Mouse (Mus musculus) forebrain, embryonic 14.5 days (tissue): Measurements from ENCODE around the gene Btla. TPM values are rescaled to one million over a fixed set of nuclear protein-coding genes. Genes with fewer than 3 reads are reported as not detected.

Experiments
- ATAC-seq: fragments of 200-750 bp; cut with Nextera tagmentation; 2 replicates; pipeline ENCODE4 v1.8.0; 2017; ENCODE audit warnings: mild to moderate bottlenecking, moderate library complexity
- DNase-seq: peaks from one replicate; pipeline ENCODE4 v3.0.0-alpha.2; 2015; ENCODE audit warnings: low spot score
- H3K27ac ChIP-seq: fragments of 300-500 bp; sonication (generic); 2 replicates; pipeline ENCODE4 v1.5.1; 2014; ENCODE audit warnings: low read depth, mild to moderate bottlenecking, control low read depth, low read length, moderate library complexity
- H3K27me3 ChIP-seq: fragments of 300-500 bp; sonication (generic); replicated peaks from 2 replicates; pipeline ENCODE4 v1.6.1; 2014; ENCODE audit warnings: low read length, control low read depth, mixed read lengths; ENCODE audit not compliant: control insufficient read depth, insufficient read depth
- H3K36me3 ChIP-seq: fragments of 300-500 bp; sonication (generic); 2 replicates; pipeline ENCODE4 v1.6.1; 2014; ENCODE audit warnings: low read length, control low read depth; ENCODE audit not compliant: control insufficient read depth, insufficient read depth
- H3K4me1 ChIP-seq: fragments of 300-500 bp; sonication (generic); 2 replicates; pipeline ENCODE4 v1.6.1; 2014; ENCODE audit warnings: antibody characterized with exemption, low read length, control low read depth; ENCODE audit not compliant: control insufficient read depth, insufficient read depth
- H3K4me2 ChIP-seq: fragments of 300-500 bp; sonication (generic); 2 replicates; pipeline ENCODE4 v1.6.1; 2014; ENCODE audit warnings: mild to moderate bottlenecking, control low read depth, low read length
- H3K4me3 ChIP-seq: fragments of 300-500 bp; sonication (generic); 2 replicates; pipeline ENCODE4 v1.5.1; 2014; ENCODE audit warnings: low read depth, low read length, control low read depth
- H3K9ac ChIP-seq: fragments of 300-500 bp; sonication (generic); 2 replicates; pipeline ENCODE4 v1.6.1; 2014; ENCODE audit warnings: mild to moderate bottlenecking, low read length, control low read depth, moderate library complexity
- H3K9me3 ChIP-seq: fragments of 300-500 bp; sonication (generic); replicated peaks from 2 replicates; pipeline ENCODE4 v1.6.1; 2016; ENCODE audit warnings: low read length, control low read depth, mixed read lengths; ENCODE audit not compliant: control insufficient read depth
- WGBS: fragments of 180-500 bp; shearing (Covaris S2); extraction: QIAGEN DNeasy Blood & Tissue Kit; methylation state at CpG from one replicate; pipeline ENCODE4 v1.1.7; 2014; 5-methylcytosine and 5-hydroxymethylcytosine counted together
- polyA plus RNA-seq: library from polyadenylated mRNA; unstranded; fragments of >200 nt; fragmentation: Nextera tagmentation; extraction: Ambion mirVana; gene quantifications from 2 replicates; pipeline ENCODE4 v1.2.1, GENCODE M21; 2014

Gene Btla
- polyA plus RNA-seq, 1 experiment from 2014 or later = 0.13 TPM

GRCm38 (mm10) chr16:45251773-45252413 lies 27.8 kb downstream of the Btla start:
- no peaks in the 10 kb centered on the region for H3K4me1 ChIP-seq
- H3K36me3 ChIP-seq = no peaks in the 10 kb centered on the region
- H3K4me3 ChIP-seq = no peak overlapping the region
- H3K9me3 ChIP-seq = no peaks in the 10 kb centered on the region
- no peak for ATAC-seq
- H3K27me3 ChIP-seq = no peaks in the 10 kb centered on the region
- no peak overlapping the region for H3K4me2 ChIP-seq
- H3K9ac ChIP-seq = no peak overlapping the region
- no peak for DNase-seq
- WGBS = 90% methylated on average over 6 of the region's 6 CpGs
- H3K27ac ChIP-seq = no peak overlapping the region

GRCm38 (mm10) chr16:45255183-45255861 lies 31.2 kb downstream of the Btla start:
- 89% methylated on average over 7 of the region's 7 CpGs for WGBS
- Histone ChIP-seq H3K4me3 (no peak overlapping the region), H3K27me3 (no peaks in the 10 kb centered on the region), H3K36me3 (no peaks in the 10 kb centered on the region), H3K9me3 (no peaks in the 10 kb centered on the region), H3K4me1 (no peaks in the 10 kb centered on the region), H3K4me2 (no peak overlapping the region), H3K9ac (no peak overlapping the region), H3K27ac (no peak overlapping the region)
- ATAC-seq = no peak
- no peak for DNase-seq

- WGBS = 90% methylated on average over 2 of the region's 2 CpGs
- Histone ChIP-seq H3K4me2 (no peak overlapping the region), H3K9me3 (no peaks in the 10 kb centered on the region), H3K27me3 (no peaks in the 10 kb centered on the region), H3K27ac (no peak overlapping the region), H3K4me1 (no peaks in the 10 kb centered on the region), H3K36me3 (no peaks in the 10 kb centered on the region), H3K4me3 (no peak overlapping the region), H3K9ac (no peak overlapping the region)
- DNase-seq = no peak
- no peak for ATAC-seq
These were observed 32.8 kb downstream of the Btla start for GRCm38 (mm10) chr16:45256895-45257294.

DNA sequence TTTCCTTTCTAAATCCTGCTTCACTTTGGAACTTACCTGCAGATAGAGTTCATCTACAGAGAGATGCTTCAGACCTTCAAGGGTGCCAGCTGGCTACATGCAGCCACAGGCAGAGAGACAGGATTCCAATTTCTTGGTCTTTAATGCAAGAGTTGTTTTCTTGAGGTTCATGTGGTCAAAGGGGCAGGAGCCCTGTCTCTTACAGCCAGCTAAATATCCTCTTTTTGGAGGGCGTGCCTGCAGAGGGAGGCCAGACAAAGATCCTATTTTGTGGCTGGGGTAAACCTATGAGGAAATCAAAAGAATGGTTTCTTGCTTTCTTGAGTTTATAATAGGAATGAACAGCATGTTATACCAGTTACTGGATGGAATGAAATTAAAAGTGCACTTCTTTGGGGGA lies 33.5 kb downstream of the Btla start:
- no peak overlapping the region for H3K9ac ChIP-seq
- H3K36me3 ChIP-seq = no peaks in the 10 kb centered on the region
- no peaks in the 10 kb centered on the region for H3K27me3 ChIP-seq
- 76% methylated on average over 1 of the region's 1 CpGs for WGBS
- ATAC-seq (no peak), DNase-seq (no peak)
- no peak overlapping the region for H3K4me2 ChIP-seq
- H3K4me3 ChIP-seq = no peak overlapping the region
- H3K9me3 ChIP-seq = no peaks in the 10 kb centered on the region
- H3K27ac ChIP-seq = no peak overlapping the region
- H3K4me1 ChIP-seq = no peaks in the 10 kb centered on the region

DNA sequence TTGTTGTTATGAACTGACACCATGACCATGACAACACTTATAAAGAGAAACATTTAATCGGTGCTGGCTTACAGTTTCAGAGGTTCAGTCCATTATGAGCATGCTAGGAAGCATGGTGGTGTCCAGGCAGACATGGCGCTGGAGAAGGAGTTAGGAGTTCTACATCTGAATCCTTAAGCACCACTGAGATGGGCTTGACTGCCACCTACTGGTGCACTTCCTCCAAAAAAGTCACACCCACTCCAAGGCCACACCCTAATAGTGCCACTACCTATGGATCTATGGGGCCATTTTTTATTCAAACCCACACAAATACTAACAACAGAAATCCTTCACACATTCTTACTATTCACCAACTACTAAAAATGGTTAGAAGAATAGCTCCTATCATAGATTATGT lies 35.5 kb downstream of the Btla start:
- H3K9ac ChIP-seq = no peak overlapping the region
- no peak overlapping the region for H3K4me2 ChIP-seq
- no peaks in the 10 kb centered on the region for H3K27me3 ChIP-seq
- WGBS = 88% methylated on average over 2 of the region's 2 CpGs
- H3K4me3 ChIP-seq = no peak overlapping the region
- H3K36me3 ChIP-seq = no peaks in the 10 kb centered on the region
- H3K9me3 ChIP-seq = no peaks in the 10 kb centered on the region
- DNase-seq (no peak), ATAC-seq (no peak)
- no peaks in the 10 kb centered on the region for H3K4me1 ChIP-seq
- no peak overlapping the region for H3K27ac ChIP-seq

DNA sequence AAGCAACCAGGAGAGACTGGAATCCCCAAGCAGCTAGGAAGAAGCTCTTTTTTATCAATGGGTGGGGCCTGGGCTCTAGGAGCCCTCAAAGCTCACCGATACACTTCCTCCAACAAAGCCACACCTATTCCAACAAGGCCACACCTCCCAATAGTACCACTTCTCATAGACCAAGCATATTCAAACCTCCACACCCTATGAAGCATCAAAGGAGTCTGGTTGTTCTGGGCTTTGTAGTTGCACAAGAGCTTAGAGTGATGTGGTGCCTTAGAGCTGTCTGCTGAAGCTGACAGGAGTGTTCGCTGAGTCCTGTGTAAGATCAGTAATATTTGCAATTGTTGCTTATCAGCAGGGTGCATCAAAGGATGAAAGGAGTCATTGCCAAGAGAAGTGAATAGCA lies 37.2 kb downstream of the Btla start:
- H3K27me3 ChIP-seq = no peaks in the 10 kb centered on the region
- H3K9me3 ChIP-seq = no peaks in the 10 kb centered on the region
- DNase-seq (no peak), ATAC-seq (no peak)
- H3K4me3 ChIP-seq = no peak overlapping the region
- H3K36me3 ChIP-seq = no peaks in the 10 kb centered on the region
- no peak overlapping the region for H3K9ac ChIP-seq
- 83% methylated on average over 2 of the region's 2 CpGs for WGBS
- no peaks in the 10 kb centered on the region for H3K4me1 ChIP-seq
- no peak overlapping the region for H3K4me2 ChIP-seq
- H3K27ac ChIP-seq = no peak overlapping the region

DNA sequence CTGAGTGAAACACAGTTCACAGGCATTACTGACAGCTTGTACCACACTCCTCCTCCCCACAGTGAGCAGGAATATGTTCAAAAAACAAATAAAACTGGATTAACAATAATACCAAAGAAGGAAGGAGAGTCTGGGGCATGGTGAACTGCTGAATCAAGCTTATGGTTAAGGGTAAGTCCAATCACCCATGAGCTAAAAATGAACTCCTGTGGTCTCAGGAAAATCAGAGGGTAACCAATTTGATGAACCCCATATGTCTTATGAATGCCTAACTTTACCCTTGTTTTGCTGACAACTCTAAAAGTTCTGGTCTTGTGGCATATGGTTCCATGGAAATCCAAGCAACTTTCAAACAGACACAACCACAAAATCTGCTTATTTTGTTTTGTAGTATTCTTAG lies 37.9 kb downstream of the Btla start:
- Histone ChIP-seq H3K4me1 (no peaks in the 10 kb centered on the region), H3K36me3 (no peaks in the 10 kb centered on the region), H3K4me3 (no peak overlapping the region), H3K9me3 (no peaks in the 10 kb centered on the region), H3K4me2 (no peak overlapping the region), H3K9ac (no peak overlapping the region), H3K27me3 (no peaks in the 10 kb centered on the region), H3K27ac (no peak overlapping the region)
- DNase-seq (no peak), ATAC-seq (no peak)

DNA sequence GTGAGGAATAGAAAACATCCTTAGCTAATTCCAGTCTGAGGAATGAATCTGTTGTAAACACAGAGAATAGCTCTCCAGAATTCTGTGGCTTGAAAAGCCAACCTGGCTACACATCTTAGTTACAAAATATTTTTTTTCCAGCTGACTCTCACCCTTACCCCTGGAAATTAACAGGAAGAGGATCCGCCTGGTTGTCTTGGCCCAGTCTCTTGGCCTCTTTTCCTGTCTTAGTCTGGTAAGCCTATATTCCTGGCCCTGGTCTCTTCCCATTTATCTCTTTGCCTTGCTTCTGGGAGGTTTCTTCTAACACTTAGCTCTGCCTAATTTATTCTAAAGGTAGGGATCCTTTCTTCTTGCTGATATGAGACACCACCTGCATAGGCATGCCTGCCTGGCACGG lies 45.8 kb downstream of the Btla start:
- ATAC-seq (no peak), DNase-seq (no peak)
- no peak overlapping the region for H3K27ac ChIP-seq
- no peak overlapping the region for H3K4me2 ChIP-seq
- H3K27me3 ChIP-seq = no peaks in the 10 kb centered on the region
- H3K4me3 ChIP-seq = no peak overlapping the region
- no peaks in the 10 kb centered on the region for H3K4me1 ChIP-seq
- 80% methylated on average over 2 of the region's 2 CpGs for WGBS
- no peaks in the 10 kb centered on the region for H3K9me3 ChIP-seq
- no peaks in the 10 kb centered on the region for H3K36me3 ChIP-seq
- H3K9ac ChIP-seq = no peak overlapping the region

- no peaks in the 10 kb centered on the region for H3K36me3 ChIP-seq
- no peak overlapping the region for H3K4me2 ChIP-seq
- DNase-seq = no peak
- H3K4me1 ChIP-seq = no peaks in the 10 kb centered on the region
- no peaks in the 10 kb centered on the region for H3K9me3 ChIP-seq
- no peak overlapping the region for H3K4me3 ChIP-seq
- no peak overlapping the region for H3K9ac ChIP-seq
- 83% methylated on average over 1 of the region's 1 CpGs for WGBS
- ATAC-seq = no peak
- no peaks in the 10 kb centered on the region for H3K27me3 ChIP-seq
- no peak overlapping the region for H3K27ac ChIP-seq
These were observed 59.0 kb downstream of the Btla start for GRCm38 (mm10) chr16:45283093-45283492.
